Mouse (Mus musculus): ENCODE data around the gene Spon2.

DNA sequence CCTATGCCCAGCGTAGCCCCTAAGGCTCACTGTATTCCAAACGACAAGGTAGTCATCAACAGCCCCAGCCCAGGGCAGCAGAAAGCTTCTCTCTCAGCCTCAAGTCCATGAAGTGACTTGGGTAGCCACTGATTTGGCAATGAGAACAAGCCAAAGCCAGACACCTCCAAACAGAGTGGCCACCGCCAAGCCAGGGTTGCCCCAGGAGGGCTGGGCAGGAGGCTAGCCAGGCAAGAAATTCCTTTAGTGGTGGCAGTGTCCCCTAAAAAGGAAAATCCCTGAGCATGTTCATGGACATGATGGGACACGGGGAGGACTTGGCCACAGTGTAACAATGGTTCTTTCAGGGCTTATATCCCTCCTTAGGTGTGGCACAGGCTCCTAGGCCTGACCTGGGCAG is 1.6 kb upstream of the Spon2 start:
- TF ChIP-seq CTCF (conservative IDR thresholded peaks at IDR 0.05; ENCODE audit: low read length) (no peak), NANOG (IDR thresholded peaks at IDR 0.05; ENCODE audit: borderline replicate concordance, low read length) (no peak), POU5F1 (IDR thresholded peaks at IDR 0.05; ENCODE audit: borderline replicate concordance, low read length) (no peak)
